Comparison of ENCODE assay signal across 23 mouse cellular contexts in the genomic region with DNA sequence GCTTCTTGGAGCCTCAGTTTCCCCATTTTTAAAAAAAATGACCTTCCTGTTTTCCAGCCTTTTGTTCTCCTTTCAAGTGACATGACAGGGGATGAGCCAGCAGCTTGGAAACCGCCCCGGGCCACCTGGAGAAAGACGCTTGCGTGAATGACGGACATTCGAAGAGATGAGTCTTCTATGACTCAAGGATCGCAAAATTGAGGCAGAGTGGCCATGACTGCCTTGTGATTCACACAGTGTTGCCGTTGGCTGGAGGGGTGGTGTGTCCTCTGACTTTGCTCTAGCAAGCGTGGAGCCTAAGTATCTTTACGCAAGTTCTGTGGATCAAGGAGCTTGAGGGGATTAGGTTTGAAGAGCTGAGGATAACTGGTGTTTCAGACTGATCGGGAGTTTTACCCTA.
DNase-seq lines count a peak whose midpoint lies in the region; ATAC-seq and TF ChIP-seq lines count a peak whose summit lies in the region.
"Had no signal": no experiment of that assay in that cellular context is flagged by ENCODE, and none has a peak within 500 bp of the region (broad histone marks: within the 10 kb centered on the region; RNA-seq: fewer than 3 reads in every experiment).

No protein-coding gene starts in this region.

- ATAC-seq in midbrain, embryonic 13.5 days, result no peak
- ATAC-seq: forebrain, postnatal 0 days; midbrain, embryonic 15.5 days had no signal

- peaks cover 31% of the 10 kb centered on the region for H3K4me1 ChIP-seq in midbrain, embryonic 13.5 days (replicated peaks)

- DNase-seq in gastrocnemius, adult 2 months, result no peak
- no peak for DNase-seq in gastrocnemius, postnatal 4 days (ENCODE audit: low spot score in 2 of 2)
- DNase-seq in 3134 (ENCODE audit: extremely low read depth, insufficient read length, low spot score) (peak; percentile 66), NIH3T3 (ENCODE audit: low read depth) (peak; percentile 60)
- DNase-seq in fat pad, adult 2 months (ENCODE audit: extremely low read depth, low read depth, low spot score), result peak; percentile 57
- DNase-seq in gastrocnemius, postnatal 25 days, result no peak
- DNase-seq: cerebellum, adult 9-11 months; forebrain, postnatal 0 days; heart, postnatal 10 days; kidney, adult 11 months; kidney, postnatal 36 days; left cerebral cortex, postnatal 4 days; lung, embryonic 14.5 days; right cerebral cortex, postnatal 4 days; thymus, adult 2 months; thymus, postnatal 4 days had no signal

- H3K4me2 ChIP-seq in midbrain, embryonic 13.5 days (replicated peaks), result no peak overlapping the region
- H3K4me2 ChIP-seq: embryonic facial prominence, embryonic 15.5 days; heart, embryonic 12.5 days; kidney, embryonic 15.5 days; limb, embryonic 15.5 days; lung, embryonic 14.5 days; midbrain, embryonic 15.5 days had no signal

- H3K9ac ChIP-seq in midbrain, embryonic 13.5 days (replicated peaks), result no peak overlapping the region
- H3K9ac ChIP-seq: embryonic facial prominence, embryonic 15.5 days; forebrain, postnatal 0 days; heart, embryonic 12.5 days; kidney, embryonic 15.5 days; limb, embryonic 15.5 days; liver, embryonic 14.5 days; lung, embryonic 14.5 days; midbrain, embryonic 15.5 days had no signal

- H3K36me3 ChIP-seq in midbrain, embryonic 13.5 days, result no peaks in the 10 kb centered on the region
- H3K36me3 ChIP-seq: embryonic facial prominence, embryonic 15.5 days; heart, embryonic 12.5 days; kidney, embryonic 15.5 days; limb, embryonic 15.5 days; midbrain, embryonic 15.5 days had no signal

- WGBS in midbrain, embryonic 13.5 days, result 93% methylated on average over 11 of the region's 11 CpGs

- intact Hi-C loops in gastrocnemius, adult 2 months (cut with DNase I), result loop anchor here (5.0 kb wide), 3 partner anchors 56 to 259 kb away; no protein-coding TSS in a partner anchor

- no peak for TF ChIP-seq CTCF in gastrocnemius, adult 2 months (IDR thresholded peaks at IDR 0.05)

- H3K4me3 ChIP-seq in gastrocnemius, adult 2 months, result no peak overlapping the region
- H3K4me3 ChIP-seq in midbrain, embryonic 13.5 days (replicated peaks), result no peak overlapping the region
- H3K4me3 ChIP-seq: embryonic facial prominence, embryonic 15.5 days; heart, embryonic 12.5 days; kidney, embryonic 15.5 days; limb, embryonic 15.5 days; midbrain, embryonic 15.5 days had no signal

- H3K27ac ChIP-seq in gastrocnemius, adult 2 months, result peak overlapping the region; percentile 92; the same call in 1 of the 2 replicates
- H3K27ac ChIP-seq in midbrain, embryonic 13.5 days, result no peak overlapping the region
- H3K27ac ChIP-seq: embryonic facial prominence, embryonic 15.5 days; kidney, embryonic 15.5 days; limb, embryonic 15.5 days; liver, embryonic 14.5 days; midbrain, embryonic 15.5 days had no signal

- peaks cover 7% of the 10 kb centered on the region for H3K27me3 ChIP-seq in midbrain, embryonic 13.5 days
- H3K27me3 ChIP-seq: embryonic facial prominence, embryonic 15.5 days; heart, embryonic 12.5 days; kidney, embryonic 15.5 days; limb, embryonic 15.5 days; midbrain, embryonic 15.5 days had no signal

- H3K9me3 ChIP-seq in midbrain, embryonic 13.5 days, result no peaks in the 10 kb centered on the region
- H3K9me3 ChIP-seq: embryonic facial prominence, embryonic 15.5 days; heart, embryonic 12.5 days; kidney, embryonic 15.5 days; limb, embryonic 15.5 days; midbrain, embryonic 15.5 days had no signal

Comparison
In these comparisons a context has a peak if more than half of its experiments do, and no peak if none do; other contexts are left out.
1. DNase-seq: peak in 3134 (single experiment), NIH3T3 (single experiment) and fat pad, adult 2 months (single experiment); none in gastrocnemius, adult 2 months (single experiment), gastrocnemius, postnatal 4 days (0 of 2) and gastrocnemius, postnatal 25 days (single experiment).